Mouse (Mus musculus): Measurements from ENCODE around the gene 1700018B08Rik. TPM values are rescaled to one million over a fixed set of nuclear protein-coding genes. Genes with fewer than 3 reads are reported as not detected.

The 1700018B08Rik gene
- polyA plus RNA-seq, 1 experiment from 2014 or later, result not detected

DNA sequence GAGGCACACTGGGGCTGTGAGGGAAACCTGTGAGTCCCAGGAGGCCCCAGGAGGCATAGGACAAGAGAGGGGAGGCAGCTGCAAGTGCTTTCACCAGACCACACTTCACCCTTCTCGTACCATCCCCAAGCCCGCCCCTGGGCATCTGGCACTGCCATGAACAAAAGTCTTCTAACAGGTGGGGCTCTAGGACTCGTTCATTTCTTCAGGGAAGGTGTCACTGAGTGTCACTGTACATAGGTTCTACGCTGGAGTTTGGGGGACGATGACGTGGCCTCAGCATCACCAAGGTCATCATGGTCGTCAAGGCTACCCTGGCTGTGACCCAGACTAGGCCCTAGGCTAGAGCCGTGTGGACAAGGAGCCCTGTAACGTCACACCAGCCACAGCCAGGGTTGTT is 16.4 kb downstream of the 1700018B08Rik start:
- Histone ChIP-seq H3K4me2 (replicated peaks; ENCODE audit: low read depth) (no peak overlapping the region), H3K36me3 (ENCODE audit: control insufficient read depth, insufficient read depth) (no peaks in the 10 kb centered on the region), H3K4me3 (ENCODE audit: low read depth, low read length) (no peak overlapping the region), H3K9ac (ENCODE audit: low read depth, low read length) (no peak overlapping the region), H3K4me1 (replicated peaks; ENCODE audit: control insufficient read depth, insufficient read depth, low read length) (no peaks in the 10 kb centered on the region), H3K27ac (ENCODE audit: low read depth, low read length) (no peak overlapping the region), H3K27me3 (replicated peaks; ENCODE audit: control insufficient read depth, insufficient read depth, low read length) (no peaks in the 10 kb centered on the region), H3K9me3 (ENCODE audit: control insufficient read depth) (no peaks in the 10 kb centered on the region)
- no peak for ATAC-seq
- 86% methylated on average over 9 of the region's 9 CpGs for WGBS
- TF ChIP-seq CTCF (IDR thresholded peaks at IDR 0.05; ENCODE audit: low read depth), result no peak

DNA sequence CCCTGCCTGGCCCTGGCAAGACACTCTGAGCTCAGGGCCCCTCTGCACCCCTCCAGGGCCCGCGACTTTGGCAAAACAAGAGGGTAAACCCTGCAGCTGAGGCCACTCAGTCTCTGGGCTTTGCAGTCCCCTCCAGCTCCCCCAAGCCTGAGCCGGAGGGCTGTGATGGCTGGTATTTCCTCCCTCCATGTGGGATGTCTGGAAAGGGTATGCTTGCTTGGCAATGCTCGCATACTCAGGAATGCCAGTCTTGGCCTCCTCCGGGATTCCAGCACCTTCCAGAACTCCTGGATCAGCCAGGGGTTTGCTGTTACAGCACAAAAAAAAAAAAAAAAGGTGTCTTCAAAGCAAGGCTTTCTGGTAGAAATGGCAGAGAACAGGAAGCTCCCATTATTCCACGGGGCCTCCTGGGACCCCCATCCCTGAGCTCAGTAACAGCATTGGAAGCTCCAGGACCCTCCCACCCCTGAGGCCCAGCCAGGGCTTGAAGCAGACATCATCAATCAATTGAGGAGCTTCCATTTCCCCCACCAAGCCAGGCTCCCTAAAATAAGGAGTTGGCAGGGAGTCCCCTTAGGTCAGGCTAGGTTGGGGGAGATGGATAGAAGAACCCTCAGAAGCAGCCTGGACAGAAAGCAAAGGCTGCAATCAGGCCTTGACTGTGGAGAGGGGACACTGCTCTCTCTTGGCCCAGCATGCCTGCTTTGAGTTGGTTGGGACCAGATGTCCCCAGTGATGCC is 17.1 kb downstream of the 1700018B08Rik start:
- no peaks in the 10 kb centered on the region for H3K4me1 ChIP-seq (replicated peaks; ENCODE audit: control insufficient read depth, insufficient read depth, low read length)
- 58% methylated on average over 6 of the region's 6 CpGs for WGBS
- H3K4me2 ChIP-seq (replicated peaks; ENCODE audit: low read depth), result no peak overlapping the region
- no peaks in the 10 kb centered on the region for H3K36me3 ChIP-seq (ENCODE audit: control insufficient read depth, insufficient read depth)
- TF ChIP-seq CTCF (IDR thresholded peaks at IDR 0.05; ENCODE audit: low read depth), result no peak
- H3K4me3 ChIP-seq (ENCODE audit: low read depth, low read length), result no peak overlapping the region
- no peaks in the 10 kb centered on the region for H3K9me3 ChIP-seq (ENCODE audit: control insufficient read depth)
- no peaks in the 10 kb centered on the region for H3K27me3 ChIP-seq (replicated peaks; ENCODE audit: control insufficient read depth, insufficient read depth, low read length)
- no peak overlapping the region for H3K27ac ChIP-seq (ENCODE audit: low read depth, low read length)
- no peak for ATAC-seq
- no peak overlapping the region for H3K9ac ChIP-seq (ENCODE audit: low read depth, low read length)

DNA sequence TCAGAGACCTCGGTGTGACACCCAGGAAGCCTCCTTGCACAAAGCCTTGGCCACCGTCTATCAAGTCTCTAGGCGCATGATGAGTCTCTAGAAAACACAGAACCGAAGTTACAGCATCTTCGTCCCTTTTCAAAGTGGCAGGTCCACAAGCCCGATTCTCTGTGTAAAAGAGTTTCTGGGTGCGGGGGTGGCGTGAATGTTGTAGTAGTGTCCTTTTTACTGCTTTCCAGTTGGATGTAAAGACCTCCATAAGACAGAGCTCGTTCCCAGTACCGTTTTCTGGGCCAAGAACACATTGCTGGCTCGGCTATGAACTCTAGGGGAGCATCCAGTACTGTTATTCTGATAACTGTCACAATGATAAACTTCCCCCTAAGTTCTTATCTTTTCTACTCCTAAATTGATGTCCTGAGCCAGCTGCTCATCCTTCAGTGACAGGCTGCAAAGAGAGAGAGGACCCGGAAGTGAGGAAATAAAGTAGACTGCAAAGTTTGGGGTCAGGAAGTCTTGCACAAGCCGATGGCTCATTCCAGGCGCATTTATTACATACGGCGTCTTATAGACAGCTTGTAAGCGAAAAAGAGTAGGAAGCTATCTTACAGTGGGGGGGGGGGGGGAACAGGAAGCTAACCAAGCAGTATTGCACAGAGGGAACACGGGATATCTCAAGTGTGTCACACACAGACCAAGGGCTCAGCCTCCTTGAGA is 18.9 kb downstream of the 1700018B08Rik start:
- no peak overlapping the region for H3K27ac ChIP-seq (ENCODE audit: low read depth, low read length)
- no peak overlapping the region for H3K9ac ChIP-seq (ENCODE audit: low read depth, low read length)
- WGBS, result 66% methylated on average over 18 of the region's 18 CpGs
- no peak overlapping the region for H3K4me2 ChIP-seq (replicated peaks; ENCODE audit: low read depth)
- H3K9me3 ChIP-seq (ENCODE audit: control insufficient read depth), result no peaks in the 10 kb centered on the region
- H3K4me1 ChIP-seq (replicated peaks; ENCODE audit: control insufficient read depth, insufficient read depth, low read length), result no peaks in the 10 kb centered on the region
- no peaks in the 10 kb centered on the region for H3K27me3 ChIP-seq (replicated peaks; ENCODE audit: control insufficient read depth, insufficient read depth, low read length)
- no peak for TF ChIP-seq CTCF (IDR thresholded peaks at IDR 0.05; ENCODE audit: low read depth)
- ATAC-seq, result no peak
- no peaks in the 10 kb centered on the region for H3K36me3 ChIP-seq (ENCODE audit: control insufficient read depth, insufficient read depth)
- no peak overlapping the region for H3K4me3 ChIP-seq (ENCODE audit: low read depth, low read length)

DNA sequence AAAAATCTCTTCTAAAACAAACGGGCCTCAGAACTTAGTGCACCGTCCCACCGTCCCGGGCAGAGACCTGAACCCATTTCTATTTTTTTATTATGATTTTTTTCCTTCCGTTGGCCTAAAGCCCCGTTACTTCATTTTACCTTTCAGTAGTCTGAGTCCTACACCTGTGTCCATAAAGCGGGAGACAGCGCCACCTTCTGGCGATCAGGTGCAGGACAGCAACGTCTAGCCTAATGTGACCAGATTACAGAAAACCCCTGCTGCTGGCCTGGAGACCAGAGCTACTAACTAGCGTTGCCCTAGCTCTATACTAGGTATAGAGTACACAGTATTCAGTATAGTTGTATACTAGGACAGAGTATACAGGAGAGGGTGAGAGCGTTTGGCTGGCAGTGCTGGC is 30.7 kb downstream of the 1700018B08Rik start:
- 8% methylated on average over 12 of the region's 12 CpGs for WGBS

DNA sequence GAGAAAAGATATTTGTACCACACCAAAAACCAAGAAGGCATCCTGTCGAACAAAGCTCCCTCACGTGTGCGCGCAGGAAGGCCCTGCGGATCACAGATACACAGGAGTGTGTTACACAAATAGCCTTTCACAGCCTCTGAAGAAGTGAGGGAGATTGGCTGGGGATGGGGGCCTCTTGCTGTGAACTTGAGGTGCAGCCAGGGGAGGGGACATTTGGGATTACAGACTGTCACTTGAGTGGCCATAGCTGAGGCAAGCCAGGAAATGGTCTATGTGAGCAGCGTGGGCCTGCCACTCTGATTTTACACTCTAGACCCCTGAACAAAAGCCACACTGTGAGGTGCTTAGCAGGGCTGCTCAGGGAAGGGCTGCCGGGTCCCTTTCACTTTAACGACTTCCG is 32.4 kb downstream of the 1700018B08Rik start:
- no peak for TF ChIP-seq CTCF (IDR thresholded peaks at IDR 0.05; ENCODE audit: low read depth)
- Histone ChIP-seq H3K36me3 (ENCODE audit: control insufficient read depth, insufficient read depth) (no peaks in the 10 kb centered on the region), H3K27me3 (replicated peaks; ENCODE audit: control insufficient read depth, insufficient read depth, low read length) (peaks cover 18% of the 10 kb centered on the region; the same call in 1 of the 2 replicates), H3K4me3 (ENCODE audit: low read depth, low read length) (no peak overlapping the region), H3K27ac (ENCODE audit: low read depth, low read length) (no peak overlapping the region), H3K4me2 (replicated peaks; ENCODE audit: low read depth) (no peak overlapping the region), H3K9ac (ENCODE audit: low read depth, low read length) (no peak overlapping the region), H3K9me3 (ENCODE audit: control insufficient read depth) (no peaks in the 10 kb centered on the region), H3K4me1 (replicated peaks; ENCODE audit: control insufficient read depth, insufficient read depth, low read length) (no peaks in the 10 kb centered on the region)
- 56% methylated on average over 9 of the region's 9 CpGs for WGBS
- no peak for ATAC-seq

More for the DNA sequence above, 30.7 kb downstream of the 1700018B08Rik start:
- 0 out of 2 replicates have a peak, but pooled peaks cover 13% of the 10 kb centered on the region for H3K27me3 ChIP-seq (replicated peaks; ENCODE audit: control insufficient read depth, insufficient read depth, low read length)
- peak; percentile 49; the same call in 1 of the 2 replicates for ATAC-seq
- H3K27ac ChIP-seq (ENCODE audit: low read depth, low read length), result no peak overlapping the region
- H3K4me3 ChIP-seq (ENCODE audit: low read depth, low read length), result no peak overlapping the region
- no peak overlapping the region for H3K4me2 ChIP-seq (replicated peaks; ENCODE audit: low read depth)
- no peaks in the 10 kb centered on the region for H3K36me3 ChIP-seq (ENCODE audit: control insufficient read depth, insufficient read depth)
- peak; percentile 95 for TF ChIP-seq CTCF (IDR thresholded peaks at IDR 0.05; ENCODE audit: low read depth)
- H3K9ac ChIP-seq (ENCODE audit: low read depth, low read length), result no peak overlapping the region
- no peaks in the 10 kb centered on the region for H3K9me3 ChIP-seq (ENCODE audit: control insufficient read depth)
- H3K4me1 ChIP-seq (replicated peaks; ENCODE audit: control insufficient read depth, insufficient read depth, low read length), result no peaks in the 10 kb centered on the region

DNA sequence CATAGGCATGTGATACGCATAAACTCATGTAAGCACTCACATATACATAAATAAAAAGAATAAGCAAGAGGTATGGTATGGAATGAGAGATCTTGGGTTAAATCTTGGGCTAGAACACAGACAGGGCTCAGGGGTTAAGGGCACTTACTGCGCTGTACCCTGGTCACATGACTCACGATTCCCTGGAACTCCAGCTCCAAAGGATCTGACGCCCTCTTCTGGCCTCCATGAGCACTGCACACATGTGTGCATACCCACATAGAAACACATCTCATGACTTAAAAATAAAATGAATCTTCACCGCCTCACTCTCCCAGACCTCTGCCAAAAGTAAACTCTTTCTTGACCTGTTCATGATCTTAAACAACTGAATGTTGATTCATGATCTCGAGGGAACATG is 46.5 kb downstream of the 1700018B08Rik start:
- H3K4me3 ChIP-seq (ENCODE audit: low read depth, low read length), result no peak overlapping the region
- no peaks in the 10 kb centered on the region for H3K4me1 ChIP-seq (replicated peaks; ENCODE audit: control insufficient read depth, insufficient read depth, low read length)
- no peaks in the 10 kb centered on the region for H3K9me3 ChIP-seq (ENCODE audit: control insufficient read depth)
- no peak for ATAC-seq
- TF ChIP-seq CTCF (IDR thresholded peaks at IDR 0.05; ENCODE audit: low read depth), result peak; percentile 23; the same call in 1 of the 2 replicates
- no peaks in the 10 kb centered on the region for H3K27me3 ChIP-seq (replicated peaks; ENCODE audit: control insufficient read depth, insufficient read depth, low read length)
- H3K27ac ChIP-seq (ENCODE audit: low read depth, low read length), result no peak overlapping the region
- H3K9ac ChIP-seq (ENCODE audit: low read depth, low read length), result no peak overlapping the region
- 83% methylated on average over 6 of the region's 6 CpGs for WGBS
- H3K36me3 ChIP-seq (ENCODE audit: control insufficient read depth, insufficient read depth), result no peaks in the 10 kb centered on the region
- no peak overlapping the region for H3K4me2 ChIP-seq (replicated peaks; ENCODE audit: low read depth)
